Mouse (Mus musculus) frontal cortex, adult 2 months (tissue): ENCODE measurements around the gene Prpf38b. TPM values are rescaled to one million over a fixed set of nuclear protein-coding genes. Genes with fewer than 3 reads are reported as not detected.
A peak's percentile ranks its signal among the peaks of the same experiment; 100 is the strongest.

ENCODE experiments used
- DNase-seq, 2 experiments: peaks; one replicate each; pipeline ENCODE4 v3.0.0; 2022; ENCODE audit warnings: low spot score in 1 of 2; ENCODE audit errors: extremely low spot score in 1 of 2
- polyA plus RNA-seq: library from polyadenylated mRNA; depleted of rRNA; stranded (reverse); fragments of >200 nt; gene quantifications from 2 replicates; pipeline ENCODE4 v1.2.3, GENCODE M21; 2012

Prpf38b gene
- polyA plus RNA-seq, 1 experiment: 105 TPM

GRCm38 (mm10) chr3:108902038-108902437 is 9.5 kb downstream of the Prpf38b start:
- no peak for DNase-seq

GRCm38 (mm10) chr3:108900681-108901080 is 10.8 kb downstream of the Prpf38b start:
- DNase-seq: no peak

GRCm38 (mm10) chr3:108900147-108900546 is 11.4 kb downstream of the Prpf38b start:
- no peak for DNase-seq

GRCm38 (mm10) chr3:108898640-108899039 is 12.9 kb downstream of the Prpf38b start:
- DNase-seq: no peak

- no peak for DNase-seq
Observed at GRCm38 (mm10) chr3:108892914-108893313, 18.6 kb downstream of the Prpf38b start.

GRCm38 (mm10) chr3:108892080-108892479 is 19.4 kb downstream of the Prpf38b start:
- no peak for DNase-seq

- no peak for DNase-seq
Observed at GRCm38 (mm10) chr3:108889908-108890307, 21.6 kb downstream of the Prpf38b start, which contains the start of gene Fndc7. Gene Fndc7, minus strand, starts transcription at chr3:108890008.

- no peak for DNase-seq
Observed at GRCm38 (mm10) chr3:108887618-108887975, 23.9 kb downstream of the Prpf38b start.

GRCm38 (mm10) chr3:108886934-108887617 is 24.5 kb downstream of the Prpf38b start:
- DNase-seq: no peak

GRCm38 (mm10) chr3:108885686-108886530 is 25.6 kb downstream of the Prpf38b start:
- no peak for DNase-seq

GRCm38 (mm10) chr3:108884706-108885289 is 26.7 kb downstream of the Prpf38b start:
- no peak for DNase-seq

GRCm38 (mm10) chr3:108883067-108883466 is 28.5 kb downstream of the Prpf38b start:
- peak in 1 of 2 experiments; percentile 27 for DNase-seq

GRCm38 (mm10) chr3:108881873-108882272 is 29.7 kb downstream of the Prpf38b start:
- peak in 1 of 2 experiments; percentile 26 for DNase-seq

- DNase-seq: peak in 1 of 2 experiments; percentile 47
Observed at GRCm38 (mm10) chr3:108880544-108881507, 30.7 kb downstream of the Prpf38b start.

- no peak for DNase-seq
Observed at GRCm38 (mm10) chr3:108879836-108880435, 31.6 kb downstream of the Prpf38b start.

- DNase-seq: no peak
Observed at GRCm38 (mm10) chr3:108879129-108879528, 32.4 kb downstream of the Prpf38b start.

GRCm38 (mm10) chr3:108870631-108871030 is 40.9 kb downstream of the Prpf38b start:
- DNase-seq: no peak

GRCm38 (mm10) chr3:108867449-108867848 is 44.1 kb downstream of the Prpf38b start:
- DNase-seq: no peak

- no peak for DNase-seq
Observed at GRCm38 (mm10) chr3:108865676-108866075, 45.9 kb downstream of the Prpf38b start.

GRCm38 (mm10) chr3:108865129-108865528 is 46.4 kb downstream of the Prpf38b start:
- no peak for DNase-seq
